Mouse (Mus musculus): ENCODE data around the gene Olfm3.

GRCm38 (mm10) chr3:114929605-114930004 lies 25.7 kb downstream of the Olfm3 start:
- TF ChIP-seq SIN3A (IDR thresholded peaks at IDR 0.05; ENCODE audit: low read length), result no peak
- TF ChIP-seq EP300 (IDR thresholded peaks at IDR 0.05; ENCODE audit: low read depth in 1 of 2, low read length in 2 of 2), result no peak
- no peak for TF ChIP-seq USF1 (IDR thresholded peaks at IDR 0.05; ENCODE audit: low read depth, low read length)
- no peak for TF ChIP-seq CTCF (IDR thresholded peaks at IDR 0.05 in 2 of 3, conservative IDR thresholded peaks at IDR 0.05 in 1 of 3; ENCODE audit: control insufficient read depth in 1 of 3, insufficient read depth in 1 of 3, low read depth in 2 of 3, low read length in 3 of 3, poor library complexity in 1 of 3, severe bottlenecking in 1 of 3)
- no peak for TF ChIP-seq POLR2A (IDR thresholded peaks at IDR 0.05; ENCODE audit: control insufficient read depth in 1 of 2, insufficient read depth in 1 of 2, low read depth in 1 of 2, low read length in 2 of 2, poor library complexity in 1 of 2)
- no peak for TF ChIP-seq E2F4 (IDR thresholded peaks at IDR 0.05; ENCODE audit: borderline replicate concordance, low read depth, low read length)
- no peak for TF ChIP-seq CHD1 (IDR thresholded peaks at IDR 0.05; ENCODE audit: low read depth, low read length)
- TF ChIP-seq GABPA (IDR thresholded peaks at IDR 0.05; ENCODE audit: low read depth, low read length), result no peak
- TF ChIP-seq UBTF (IDR thresholded peaks at IDR 0.05; ENCODE audit: borderline replicate concordance, insufficient read depth, low read depth, low read length), result no peak
- no peak for TF ChIP-seq POLR2AphosphoS2 (IDR thresholded peaks at IDR 0.05; ENCODE audit: low read length)
- no peak for TF ChIP-seq MAZ (IDR thresholded peaks at IDR 0.05; ENCODE audit: low read depth, low read length)
- no peak for TF ChIP-seq ELF1 (IDR thresholded peaks at IDR 0.05; ENCODE audit: low read depth, low read length)
- no peak for TF ChIP-seq MAFK (IDR thresholded peaks at IDR 0.05; ENCODE audit: borderline replicate concordance, low read depth, low read length)

Measured in MEL (cell line).